Mouse (Mus musculus) MEL (cell line): Measurements from ENCODE around the gene Vmn1r5.
"Not testable (repeated sequence)": the region's sequence is repeated elsewhere in the genome, so short reads cannot be mapped to it uniquely, and the experiment has no call there.

Experiments used
- CTCF ChIP-seq, 3 experiments: IDR thresholded peaks in 2 of 3; conservative IDR thresholded peaks in 1 of 3; 2 replicates each; pipeline ENCODE4 v1.5.1; 2011 to 2012; ENCODE audit warnings: low read length in 3 of 3, low read depth in 2 of 3, mild to moderate bottlenecking in 2 of 3, improper control_type of control experiment in 1 of 3, inconsistent platforms in 1 of 3, mixed read lengths in 1 of 3, moderate library complexity in 1 of 3; ENCODE audit not compliant: control insufficient read depth in 1 of 3, insufficient read depth in 1 of 3, poor library complexity in 1 of 3, severe bottlenecking in 1 of 3
- POLR2A ChIP-seq, 2 experiments: IDR thresholded peaks; 2 replicates each; pipeline ENCODE4 v1.6.1; 2011 to 2012; ENCODE audit warnings: low read length in 2 of 2, mild to moderate bottlenecking in 2 of 2, control low read depth in 1 of 2, improper control_type of control experiment in 1 of 2, low read depth in 1 of 2, moderate library complexity in 1 of 2; ENCODE audit not compliant: control insufficient read depth in 1 of 2, insufficient read depth in 1 of 2, poor library complexity in 1 of 2
- RCOR1 ChIP-seq: IDR thresholded peaks from 2 replicates; pipeline ENCODE4 v1.6.1; 2012; ENCODE audit warnings: low read depth, mild to moderate bottlenecking, inconsistent platforms, low read length, improper control_type of control experiment
- ZC3H11A ChIP-seq: IDR thresholded peaks from 2 replicates; pipeline ENCODE4 v1.6.1; 2012; ENCODE audit warnings: low read depth, mild to moderate bottlenecking, inconsistent platforms, low read length, improper control_type of control experiment

DNA sequence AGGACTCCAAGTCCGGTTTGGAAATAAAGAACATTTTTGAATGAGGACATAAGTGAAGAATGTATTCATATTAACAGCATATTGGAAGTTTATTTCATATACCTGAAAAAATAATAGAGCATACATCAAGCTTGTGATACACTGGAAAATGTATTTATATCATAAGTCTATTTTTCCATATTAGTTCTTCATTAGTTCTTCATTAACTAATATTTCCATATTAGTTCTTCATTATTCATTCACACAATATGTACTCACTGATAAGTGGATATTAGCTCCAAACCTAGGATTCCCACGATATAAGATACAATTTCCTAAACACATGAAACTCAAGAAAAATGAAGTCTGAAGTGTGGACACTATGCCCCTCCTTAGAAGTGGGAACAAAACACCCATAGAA, 55.2 kb downstream of the Vmn1r5 start, which contains the start of gene Vmn1r7:
- TF ChIP-seq CTCF (IDR thresholded peaks at IDR 0.05 in 2 of 3, conservative IDR thresholded peaks at IDR 0.05 in 1 of 3; ENCODE audit: control insufficient read depth in 1 of 3, insufficient read depth in 1 of 3, low read depth in 2 of 3, low read length in 3 of 3, poor library complexity in 1 of 3, severe bottlenecking in 1 of 3); RCOR1; ZC3H11A; POLR2A (IDR thresholded peaks at IDR 0.05; ENCODE audit: control insufficient read depth in 1 of 2, insufficient read depth in 1 of 2, low read depth in 1 of 2, low read length in 2 of 2, poor library complexity in 1 of 2): not testable (repeated sequence)
